Mouse (Mus musculus) brain, adult 2 months (tissue): ENCODE data around the gene Zmym3.
A peak's percentile ranks its signal among the peaks of the same experiment; 100 is the strongest.
"Not testable (repeated sequence)": the region's sequence is repeated elsewhere in the genome, so short reads cannot be mapped to it uniquely, and the experiment has no call there.

Source experiments
- DNase-seq: peaks from one replicate; pipeline ENCODE4 v3.0.0; 2011; ENCODE audit warnings: low read depth, low spot score

Zmym3 gene

GRCm38 (mm10) chrX:101376190-101376968, 44.3 kb downstream of the Zmym3 start, which contains the start of gene Gjb1:
Gene Gjb1, plus strand, starts transcription at chrX:101376378.
- DNase-seq = no peak

DNA sequence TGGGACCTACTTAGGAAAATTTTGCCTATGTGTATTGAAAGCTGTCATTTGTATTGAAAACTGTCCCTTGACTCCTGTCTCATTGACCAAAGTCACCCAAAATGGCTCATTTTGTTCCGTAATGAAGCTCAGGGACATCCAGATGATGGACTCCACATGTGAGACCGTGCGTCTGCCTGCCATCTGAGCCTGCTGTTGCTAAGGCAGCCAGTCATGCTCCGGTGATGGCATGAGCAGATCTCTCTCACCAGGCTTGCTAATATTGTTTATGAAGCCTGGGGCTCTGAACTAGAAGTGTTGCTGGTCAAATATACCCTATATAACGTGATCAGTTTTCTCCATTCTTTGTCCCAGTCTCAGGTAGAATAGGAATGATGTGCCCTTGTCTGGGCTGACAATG, 47.7 kb downstream of the Zmym3 start:
- no peak for DNase-seq

GRCm38 (mm10) chrX:101370573-101370972, 50.1 kb downstream of the Zmym3 start:
- DNase-seq = no peak

GRCm38 (mm10) chrX:101369001-101369400, 51.6 kb downstream of the Zmym3 start:
- peak; percentile 43 for DNase-seq

DNA sequence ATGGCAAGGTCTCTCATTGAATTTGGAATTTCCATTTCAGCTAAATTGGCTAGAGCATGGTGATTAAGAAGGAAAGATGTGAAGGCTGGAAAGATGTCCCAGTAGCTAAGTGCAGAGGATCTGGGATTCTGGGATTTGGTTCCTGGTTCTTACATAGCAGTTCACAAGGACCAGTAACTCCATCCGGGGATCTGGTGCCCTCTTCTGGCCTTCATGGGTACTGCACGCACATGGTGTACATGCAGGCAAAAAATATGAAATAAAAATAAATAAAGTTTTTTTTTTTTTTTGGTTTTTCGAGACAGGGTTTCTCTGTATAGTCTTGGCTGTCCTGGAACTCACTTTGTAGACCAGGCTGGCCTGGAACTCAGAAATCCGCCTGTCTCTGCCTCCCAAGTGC, 61.7 kb downstream of the Zmym3 start:
- DNase-seq = not testable (repeated sequence)
